Mouse (Mus musculus): ENCODE results near the gene March10. TPM values are rescaled to one million over a fixed set of nuclear protein-coding genes. Genes with fewer than 3 reads are reported as not detected.

The March10 gene
- polyA plus RNA-seq, 1 experiment from 2014 or later: not detected

DNA sequence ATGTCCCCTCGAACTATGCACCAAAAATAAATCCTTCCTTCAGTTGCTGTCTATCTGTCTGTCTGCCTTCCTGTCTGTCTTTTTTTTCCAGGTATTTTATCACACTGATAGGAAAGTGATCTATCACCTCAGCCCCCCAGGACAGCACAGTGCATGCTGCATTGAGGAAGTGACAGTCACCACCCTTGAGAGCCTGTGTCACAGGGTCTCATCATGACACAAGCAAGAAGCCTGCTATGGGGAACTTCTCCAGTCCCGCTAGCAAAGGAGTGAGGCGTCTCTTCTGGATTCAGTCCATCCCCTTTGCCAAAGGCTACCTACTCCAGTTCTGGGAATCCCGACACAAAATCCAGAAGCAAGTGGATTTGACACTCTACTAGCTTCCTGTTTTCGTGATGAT, 87.7 kb downstream of the March10 start:
- H3K9me3 ChIP-seq (ENCODE audit: control insufficient read depth): no peaks in the 10 kb centered on the region
- no peak overlapping the region for H3K9ac ChIP-seq (ENCODE audit: low read depth, low read length)
- H3K27me3 ChIP-seq (replicated peaks; ENCODE audit: control insufficient read depth, insufficient read depth, low read length): no peaks in the 10 kb centered on the region
- ATAC-seq: no peak
- peaks cover 3% of the 10 kb centered on the region; the same call in 1 of the 2 replicates for H3K4me1 ChIP-seq (replicated peaks; ENCODE audit: control insufficient read depth, insufficient read depth, low read length)
- no peak overlapping the region for H3K27ac ChIP-seq (ENCODE audit: low read depth, low read length)
- no peaks in the 10 kb centered on the region for H3K36me3 ChIP-seq (ENCODE audit: control insufficient read depth, insufficient read depth)
- WGBS: 82% methylated on average over 5 of the region's 5 CpGs
- H3K4me2 ChIP-seq (replicated peaks; ENCODE audit: low read depth): no peak overlapping the region
- TF ChIP-seq CTCF (IDR thresholded peaks at IDR 0.05; ENCODE audit: low read depth): no peak
- no peak overlapping the region for H3K4me3 ChIP-seq (ENCODE audit: low read depth, low read length)

DNA sequence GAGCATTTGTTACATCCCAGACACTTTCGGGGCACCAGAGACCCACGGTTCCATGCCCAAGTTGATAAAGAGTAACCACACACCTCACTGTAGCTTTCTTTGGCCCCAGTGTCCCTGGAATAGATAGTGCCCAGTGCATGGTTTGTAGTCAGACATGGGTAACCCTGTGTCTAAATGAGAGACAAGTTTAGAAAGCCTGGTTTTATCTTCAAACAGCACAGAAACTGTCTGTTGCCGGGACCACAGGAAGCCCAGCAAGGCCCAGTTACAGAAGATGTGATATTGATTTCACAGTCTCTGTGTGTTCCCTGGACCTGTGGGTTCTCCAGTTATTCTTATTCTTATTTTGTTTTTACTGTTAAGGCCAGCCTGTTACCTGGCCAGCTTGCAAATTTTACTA, 89.4 kb downstream of the March10 start:
- H3K36me3 ChIP-seq (ENCODE audit: control insufficient read depth, insufficient read depth): no peaks in the 10 kb centered on the region
- no peak overlapping the region for H3K9ac ChIP-seq (ENCODE audit: low read depth, low read length)
- no peak for TF ChIP-seq CTCF (IDR thresholded peaks at IDR 0.05; ENCODE audit: low read depth)
- no peak overlapping the region for H3K4me2 ChIP-seq (replicated peaks; ENCODE audit: low read depth)
- no peak for ATAC-seq
- peaks cover 6% of the 10 kb centered on the region; the same call in 1 of the 2 replicates for H3K4me1 ChIP-seq (replicated peaks; ENCODE audit: control insufficient read depth, insufficient read depth, low read length)
- WGBS: 88% methylated on average over 3 of the region's 3 CpGs
- H3K27ac ChIP-seq (ENCODE audit: low read depth, low read length): no peak overlapping the region
- no peaks in the 10 kb centered on the region for H3K9me3 ChIP-seq (ENCODE audit: control insufficient read depth)
- no peak overlapping the region for H3K4me3 ChIP-seq (ENCODE audit: low read depth, low read length)
- 0 out of 2 replicates have a peak, but pooled peaks cover 4% of the 10 kb centered on the region for H3K27me3 ChIP-seq (replicated peaks; ENCODE audit: control insufficient read depth, insufficient read depth, low read length)

DNA sequence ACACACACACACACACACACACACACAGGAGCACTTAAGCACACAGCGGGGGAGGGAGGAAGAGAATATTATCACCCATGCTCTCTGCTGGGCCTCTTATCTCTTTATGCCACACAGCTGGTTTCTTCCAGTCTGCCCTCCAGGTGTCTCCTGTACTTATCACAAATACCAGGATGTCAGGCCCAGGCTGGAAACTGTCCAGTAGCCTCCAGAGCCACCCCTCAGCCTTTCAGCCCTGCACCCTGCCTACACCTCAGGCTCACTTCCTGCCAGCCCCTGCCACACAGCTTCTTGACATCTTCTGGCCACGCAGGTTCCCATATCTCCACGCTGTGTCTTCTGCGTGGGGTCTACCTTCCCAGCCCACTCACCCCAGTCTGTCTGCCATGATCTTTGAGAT, 90.5 kb downstream of the March10 start:
- no peak overlapping the region for H3K4me3 ChIP-seq (ENCODE audit: low read depth, low read length)
- H3K27ac ChIP-seq (ENCODE audit: low read depth, low read length): no peak overlapping the region
- WGBS: 62% methylated on average over 4 of the region's 4 CpGs
- H3K36me3 ChIP-seq (ENCODE audit: control insufficient read depth, insufficient read depth): no peaks in the 10 kb centered on the region
- TF ChIP-seq CTCF (IDR thresholded peaks at IDR 0.05; ENCODE audit: low read depth): 0 out of 2 replicates have a peak, but pooled peaks have one; percentile 18
- no peaks in the 10 kb centered on the region for H3K9me3 ChIP-seq (ENCODE audit: control insufficient read depth)
- H3K27me3 ChIP-seq (replicated peaks; ENCODE audit: control insufficient read depth, insufficient read depth, low read length): 0 out of 2 replicates have a peak, but pooled peaks cover 4% of the 10 kb centered on the region
- H3K9ac ChIP-seq (ENCODE audit: low read depth, low read length): no peak overlapping the region
- no peak for ATAC-seq
- H3K4me2 ChIP-seq (replicated peaks; ENCODE audit: low read depth): no peak overlapping the region
- peaks cover 6% of the 10 kb centered on the region; the same call in 1 of the 2 replicates for H3K4me1 ChIP-seq (replicated peaks; ENCODE audit: control insufficient read depth, insufficient read depth, low read length)

DNA sequence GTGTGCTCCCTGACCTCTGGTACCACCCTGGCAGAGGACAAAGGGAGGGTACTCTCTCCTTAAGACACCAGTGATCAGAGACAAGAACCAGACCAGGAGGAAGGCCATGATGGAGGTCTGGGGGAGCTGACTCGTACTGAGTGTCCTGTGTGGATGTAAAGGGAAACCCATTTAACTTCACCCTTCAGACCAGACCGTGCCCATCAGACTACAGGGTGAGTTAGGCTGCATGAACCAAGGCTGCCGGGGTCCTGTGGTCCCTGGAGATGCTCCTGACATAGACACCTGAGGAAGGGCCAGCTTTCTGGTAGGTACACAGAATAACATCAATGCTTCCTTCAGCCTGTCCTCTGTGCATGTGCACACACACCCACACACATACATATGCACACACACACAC, 90.9 kb downstream of the March10 start:
- no peak for TF ChIP-seq CTCF (IDR thresholded peaks at IDR 0.05; ENCODE audit: low read depth)
- no peak overlapping the region for H3K4me3 ChIP-seq (ENCODE audit: low read depth, low read length)
- no peaks in the 10 kb centered on the region for H3K9me3 ChIP-seq (ENCODE audit: control insufficient read depth)
- H3K27ac ChIP-seq (ENCODE audit: low read depth, low read length): no peak overlapping the region
- no peaks in the 10 kb centered on the region for H3K36me3 ChIP-seq (ENCODE audit: control insufficient read depth, insufficient read depth)
- ATAC-seq: no peak
- peaks cover 6% of the 10 kb centered on the region; the same call in 1 of the 2 replicates for H3K4me1 ChIP-seq (replicated peaks; ENCODE audit: control insufficient read depth, insufficient read depth, low read length)
- 92% methylated on average over 3 of the region's 3 CpGs for WGBS
- H3K27me3 ChIP-seq (replicated peaks; ENCODE audit: control insufficient read depth, insufficient read depth, low read length): 0 out of 2 replicates have a peak, but pooled peaks cover 4% of the 10 kb centered on the region
- H3K4me2 ChIP-seq (replicated peaks; ENCODE audit: low read depth): no peak overlapping the region
- H3K9ac ChIP-seq (ENCODE audit: low read depth, low read length): no peak overlapping the region

DNA sequence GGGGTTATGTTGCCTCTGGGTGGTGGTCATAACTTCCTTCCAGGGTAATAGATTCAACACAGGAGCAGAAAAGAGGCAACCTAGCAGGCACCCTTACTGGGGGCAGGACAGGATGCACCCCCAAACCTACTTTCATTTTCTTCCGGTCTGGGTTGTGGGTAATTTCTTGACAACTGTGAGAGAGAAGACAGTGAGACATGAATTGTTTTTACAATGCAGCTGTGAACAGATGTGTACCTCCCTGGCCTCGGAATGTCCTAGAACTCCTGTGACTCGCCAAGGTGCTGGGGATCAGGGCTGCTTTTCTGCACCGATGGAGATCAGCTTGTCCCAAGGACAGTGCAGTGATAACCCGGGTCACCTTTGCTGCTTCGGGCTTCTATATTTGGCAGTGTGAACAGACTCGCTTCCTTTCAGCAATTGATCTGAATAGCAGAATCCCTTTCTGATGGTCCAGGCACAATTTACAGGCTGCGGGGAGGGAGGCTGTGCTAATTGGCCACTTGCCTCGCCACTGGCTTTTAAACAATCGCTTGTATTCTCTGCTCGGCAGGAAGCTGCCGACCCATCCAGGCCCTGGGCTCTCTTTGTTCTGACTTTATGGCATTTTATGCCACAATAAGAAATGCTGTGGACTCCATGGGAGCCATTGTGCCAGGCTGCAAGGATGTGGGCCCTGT, 92.0 kb downstream of the March10 start:
- Histone ChIP-seq H3K4me1 (replicated peaks; ENCODE audit: control insufficient read depth, insufficient read depth, low read length) (peaks cover 6% of the 10 kb centered on the region; the same call in 1 of the 2 replicates), H3K9ac (ENCODE audit: low read depth, low read length) (0 out of 2 replicates have a peak overlapping the region, but pooled peaks have one; percentile 4), H3K27ac (ENCODE audit: low read depth, low read length) (no peak overlapping the region), H3K4me3 (ENCODE audit: low read depth, low read length) (no peak overlapping the region), H3K4me2 (replicated peaks; ENCODE audit: low read depth) (peak overlapping the region; percentile 27), H3K27me3 (replicated peaks; ENCODE audit: control insufficient read depth, insufficient read depth, low read length) (0 out of 2 replicates have a peak, but pooled peaks cover 4% of the 10 kb centered on the region), H3K9me3 (ENCODE audit: control insufficient read depth) (no peaks in the 10 kb centered on the region), H3K36me3 (ENCODE audit: control insufficient read depth, insufficient read depth) (no peaks in the 10 kb centered on the region)
- no peak for ATAC-seq
- 41% methylated on average over 12 of the region's 12 CpGs for WGBS
- no peak for TF ChIP-seq CTCF (IDR thresholded peaks at IDR 0.05; ENCODE audit: low read depth)

DNA sequence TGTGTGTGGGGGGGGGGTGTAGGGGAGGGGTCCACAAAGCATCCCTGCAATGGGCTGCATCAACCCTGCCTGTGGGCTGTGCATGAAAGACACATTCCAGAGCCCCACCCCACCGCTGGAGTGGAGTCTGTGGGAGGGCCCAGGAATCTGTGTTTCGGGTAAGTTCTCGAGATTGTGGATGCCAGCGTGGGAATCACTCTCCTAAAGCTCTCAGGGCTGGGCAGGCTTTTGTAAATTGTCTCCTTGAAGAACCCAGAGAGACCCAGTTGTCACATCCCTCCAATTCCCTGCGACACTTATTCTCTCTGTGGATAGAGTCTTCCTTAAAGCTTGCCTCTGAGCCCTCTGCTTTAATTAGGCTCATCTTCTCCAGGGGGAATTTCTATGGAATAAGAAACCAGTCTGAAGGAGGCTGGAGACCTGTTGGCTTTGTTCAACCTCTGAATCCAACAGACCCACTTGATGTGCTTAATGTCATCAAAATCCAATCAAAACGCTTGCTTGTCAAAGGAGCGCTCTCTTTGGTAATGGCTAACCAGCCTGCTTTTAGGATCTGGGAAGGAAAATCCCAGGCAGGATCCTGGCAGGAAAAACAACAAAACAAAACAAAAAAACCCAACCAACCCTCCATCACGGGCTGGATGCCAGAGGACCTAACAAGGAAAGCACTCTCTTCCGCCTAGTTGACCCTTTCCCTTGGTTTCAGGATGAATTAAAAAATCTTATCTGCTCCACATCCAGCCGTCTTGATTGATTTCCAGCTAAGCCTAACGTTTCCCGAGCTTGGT, 92.7 kb downstream of the March10 start:
- Histone ChIP-seq H3K27ac (ENCODE audit: low read depth, low read length) (no peak overlapping the region), H3K4me2 (replicated peaks; ENCODE audit: low read depth) (peak overlapping the region; percentile 78)

More for the DNA sequence above, 92.7 kb downstream of the March10 start:
- no peak overlapping the region for H3K9ac ChIP-seq (ENCODE audit: low read depth, low read length)
- no peak for TF ChIP-seq CTCF (IDR thresholded peaks at IDR 0.05; ENCODE audit: low read depth)
- H3K9me3 ChIP-seq (ENCODE audit: control insufficient read depth): no peaks in the 10 kb centered on the region
- 0 out of 2 replicates have a peak, but pooled peaks cover 4% of the 10 kb centered on the region for H3K27me3 ChIP-seq (replicated peaks; ENCODE audit: control insufficient read depth, insufficient read depth, low read length)
- 55% methylated on average over 12 of the region's 12 CpGs for WGBS
- no peaks in the 10 kb centered on the region for H3K36me3 ChIP-seq (ENCODE audit: control insufficient read depth, insufficient read depth)
- no peak for ATAC-seq
- H3K4me3 ChIP-seq (ENCODE audit: low read depth, low read length): peak overlapping the region; percentile 44
- peaks cover 6% of the 10 kb centered on the region; the same call in 1 of the 2 replicates for H3K4me1 ChIP-seq (replicated peaks; ENCODE audit: control insufficient read depth, insufficient read depth, low read length)
